Mouse (Mus musculus) G1E (cell line): ENCODE results near the gene Erc2. TPM values are rescaled to one million over a fixed set of nuclear protein-coding genes. Genes with fewer than 3 reads are reported as not detected.

Source experiments
- ATAC-seq: 2 replicates; pipeline ENCODE4 v1.8.0; 2016; ENCODE audit warnings: mild to moderate bottlenecking; ENCODE audit not compliant: insufficient number of reproducible peaks, poor library complexity, low FRiP score, severe bottlenecking; ENCODE audit errors: extremely low read depth
- DNase-seq: peaks from one replicate; pipeline ENCODE4 v3.0.0; 2012; ENCODE audit warnings: low spot score
- H3K27me3 ChIP-seq: 2 replicates; pipeline ENCODE4 v1.6.1; 2012; ENCODE audit warnings: mild to moderate bottlenecking, low read length, inconsistent platforms; ENCODE audit not compliant: insufficient read depth
- H3K36me3 ChIP-seq: replicated peaks from 2 replicates; pipeline ENCODE3; 2012; ENCODE audit warnings: mild to moderate bottlenecking, inconsistent platforms
- H3K4me1 ChIP-seq: 2 replicates; pipeline ENCODE4 v1.6.1; 2012; ENCODE audit warnings: low read depth, low read length, inconsistent platforms, mixed read lengths; ENCODE audit not compliant: insufficient read depth
- H3K4me3 ChIP-seq: 2 replicates; pipeline ENCODE4 v1.5.1; 2012; ENCODE audit warnings: low read depth, mild to moderate bottlenecking, inconsistent platforms, low read length, moderate library complexity, mixed read lengths
- H3K9me3 ChIP-seq: replicated peaks from 2 replicates; pipeline ENCODE4 v1.6.1; 2012; ENCODE audit warnings: inconsistent platforms
- CTCF ChIP-seq: IDR thresholded peaks from 2 replicates; pipeline ENCODE4 v1.5.1; 2012; ENCODE audit warnings: low read depth, low read length, inconsistent platforms, mixed read lengths
- GATA1 ChIP-seq: IDR thresholded peaks from 2 replicates; pipeline ENCODE4 v1.6.1; 2012; ENCODE audit warnings: borderline replicate concordance, low read length, inconsistent platforms, mixed read lengths
- GATA2 ChIP-seq: IDR thresholded peaks from 2 replicates; pipeline ENCODE4 v1.6.1; 2012; ENCODE audit warnings: low read depth, low read length, inconsistent platforms, borderline replicate concordance
- POLR2AphosphoS5 ChIP-seq: IDR thresholded peaks from 2 replicates; pipeline ENCODE4 v1.6.1; 2012; ENCODE audit warnings: low read depth, low read length, inconsistent platforms; ENCODE audit not compliant: insufficient replicate concordance
- TAL1 ChIP-seq: conservative IDR thresholded peaks from 2 replicates; pipeline ENCODE4 v1.6.1; 2012; ENCODE audit warnings: low read depth, low read length, inconsistent platforms, mixed read lengths
- polyA plus RNA-seq: library from polyadenylated mRNA; stranded (reverse); fragments of >175 nt; gene quantifications from 2 replicates; pipeline ENCODE4 v1.2.3, GENCODE M21; 2012
- total RNA-seq, 2 experiments: library from RNA; stranded (forward) in 1 of 2; stranded (reverse) in 1 of 2; fragments of 200-1000 nt in 1 of 2; fragments of >200 nt in 1 of 2; fragmentation: Nextera tagmentation in 1 of 2; gene quantifications; 2 replicates each; pipeline ENCODE4 v1.2.3; 2014 to 2017

Erc2 gene
- total and polyA plus RNA-seq, 3 experiments = 0.49 TPM; not detected in 2

DNA sequence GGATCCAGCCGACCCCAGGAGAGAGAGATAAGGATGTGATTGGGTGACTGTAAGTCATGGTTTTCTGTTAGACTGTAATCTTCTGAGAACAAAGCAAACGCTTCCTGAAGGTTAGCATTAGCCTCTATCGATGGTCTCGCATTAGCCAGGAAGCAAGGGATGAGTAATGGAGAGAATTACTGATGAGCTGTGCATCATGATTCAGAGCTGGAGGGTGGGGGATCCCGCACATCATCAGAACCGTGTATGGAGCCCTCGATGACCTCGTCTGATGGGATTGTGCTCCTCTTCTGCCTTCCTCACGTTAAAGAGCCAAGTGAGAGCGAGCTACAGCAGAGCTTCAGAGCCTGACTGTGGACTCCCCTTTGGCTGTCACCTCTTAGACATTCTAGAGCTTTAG is 6.5 kb downstream of the Erc2 start:
- H3K9me3 ChIP-seq = peaks cover 5% of the 10 kb centered on the region; the same call in 1 of the 2 replicates
- H3K27me3 ChIP-seq = no peaks in the 10 kb centered on the region
- no peak for ATAC-seq

DNA sequence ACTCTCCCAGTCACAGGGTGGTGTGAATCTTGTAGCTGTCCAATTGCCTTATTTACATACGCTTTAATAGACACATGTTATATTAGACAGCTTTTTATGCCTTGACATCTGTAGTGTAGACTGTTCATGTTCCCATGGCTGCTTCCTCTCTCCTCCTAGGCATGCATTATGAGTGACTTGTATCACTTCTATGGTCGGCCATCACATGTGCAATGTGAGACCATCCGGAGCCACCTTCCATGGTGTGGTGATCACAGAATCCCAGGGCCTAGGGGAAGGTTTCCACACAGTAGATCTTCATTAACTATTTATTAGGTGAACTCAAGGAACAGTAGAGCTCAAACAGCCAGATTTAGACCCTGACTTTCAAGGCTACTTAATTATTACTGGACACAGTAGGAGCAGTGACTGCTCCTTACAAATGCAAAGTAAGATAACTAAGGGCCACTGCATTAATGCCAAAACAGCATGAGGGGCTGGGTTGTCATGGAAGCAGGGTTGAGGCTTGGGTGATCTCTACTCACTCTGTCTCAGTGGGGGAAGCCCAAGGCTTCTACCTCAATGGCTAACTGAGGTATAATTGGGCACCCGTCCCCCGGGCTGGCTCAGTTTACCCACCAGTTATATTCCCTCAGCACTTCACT is 7.3 kb downstream of the Erc2 start:
- ATAC-seq (no peak), DNase-seq (no peak)
- H3K27me3 ChIP-seq = no peaks in the 10 kb centered on the region
- H3K9me3 ChIP-seq = 0 out of 2 replicates have a peak, but pooled peaks cover 4% of the 10 kb centered on the region
- H3K4me3 ChIP-seq = no peak overlapping the region
- H3K4me1 ChIP-seq = no peaks in the 10 kb centered on the region
- no peak for TF ChIP-seq POLR2AphosphoS5
- TF ChIP-seq GATA1 = no peak
- TF ChIP-seq TAL1 = no peak
- no peak for TF ChIP-seq CTCF
- TF ChIP-seq GATA2 = no peak
- no peaks in the 10 kb centered on the region for H3K36me3 ChIP-seq

More for the DNA sequence above, 6.5 kb downstream of the Erc2 start:
- TF ChIP-seq GATA2 = no peak
- TF ChIP-seq TAL1 = no peak
- TF ChIP-seq CTCF = no peak
- H3K36me3 ChIP-seq = no peaks in the 10 kb centered on the region
- no peaks in the 10 kb centered on the region for H3K4me1 ChIP-seq
- H3K4me3 ChIP-seq = no peak overlapping the region
- DNase-seq = no peak

DNA sequence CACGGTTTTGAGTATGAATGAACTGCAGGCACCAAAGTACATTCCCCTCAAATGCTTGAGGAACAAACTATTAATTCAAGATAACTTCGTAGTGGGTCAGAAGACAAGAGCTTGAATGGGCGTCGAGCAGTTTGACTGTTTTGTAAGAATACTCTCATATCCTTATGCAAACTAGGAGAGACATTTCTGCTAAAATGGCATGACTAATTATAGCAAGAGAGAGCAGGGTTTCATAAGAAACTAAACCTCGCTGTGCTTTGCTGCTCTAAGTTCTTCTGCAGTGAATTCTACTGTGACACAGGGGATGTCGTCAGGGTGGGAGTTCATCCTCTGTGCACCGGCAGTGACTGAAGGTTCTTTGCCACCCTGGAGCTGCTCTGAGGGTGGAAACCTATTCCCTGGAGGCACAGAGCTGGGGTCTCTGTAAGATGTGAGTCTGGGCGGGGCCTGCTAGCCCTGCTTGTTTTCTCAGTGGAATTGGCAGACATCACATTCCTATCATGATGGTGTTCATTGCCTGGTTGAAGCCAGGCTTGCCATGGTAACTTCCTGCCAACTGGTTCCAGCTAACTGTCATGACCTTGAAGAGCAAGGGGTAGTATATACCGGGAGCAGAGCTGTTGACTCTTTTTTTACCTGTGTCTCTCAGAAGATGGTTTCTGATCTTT is 8.9 kb downstream of the Erc2 start:
- TF ChIP-seq CTCF (no peak), POLR2AphosphoS5 (no peak), TAL1 (no peak), GATA2 (no peak), GATA1 (no peak)
- no peaks in the 10 kb centered on the region for H3K27me3 ChIP-seq
- H3K9me3 ChIP-seq = 0 out of 2 replicates have a peak, but pooled peaks cover 2% of the 10 kb centered on the region
- DNase-seq = no peak
- ATAC-seq = no peak
- no peaks in the 10 kb centered on the region for H3K36me3 ChIP-seq
- no peak overlapping the region for H3K4me3 ChIP-seq
- H3K4me1 ChIP-seq = no peaks in the 10 kb centered on the region

DNA sequence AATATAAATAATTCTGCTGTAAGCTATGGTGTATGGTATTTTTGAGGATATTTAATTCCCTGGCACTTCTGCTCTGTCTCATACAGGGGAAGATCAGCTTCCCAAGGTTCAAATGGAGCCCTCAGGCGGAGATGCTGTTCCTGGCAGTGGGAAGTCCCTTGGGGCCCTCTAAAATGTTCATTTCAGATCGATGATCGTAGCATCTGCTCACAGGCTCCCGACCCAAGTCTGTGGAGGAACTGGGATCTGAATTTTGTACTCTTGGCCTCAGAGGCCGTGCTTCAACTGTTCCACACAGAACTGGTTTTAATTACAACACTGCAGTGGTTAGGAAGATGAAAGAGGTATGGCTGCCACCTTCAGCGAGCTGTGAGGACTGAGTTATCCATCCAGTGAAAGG is 12.5 kb downstream of the Erc2 start:
- Histone ChIP-seq H3K9me3 (peaks cover 2% of the 10 kb centered on the region; the same call in 1 of the 2 replicates), H3K4me1 (no peaks in the 10 kb centered on the region), H3K36me3 (no peaks in the 10 kb centered on the region), H3K4me3 (no peak overlapping the region), H3K27me3 (no peaks in the 10 kb centered on the region)
- no peak for TF ChIP-seq GATA2
- TF ChIP-seq CTCF = no peak
- TF ChIP-seq TAL1 = no peak
- no peak for TF ChIP-seq POLR2AphosphoS5
- no peak for TF ChIP-seq GATA1
- no peak for DNase-seq
- no peak for ATAC-seq

DNA sequence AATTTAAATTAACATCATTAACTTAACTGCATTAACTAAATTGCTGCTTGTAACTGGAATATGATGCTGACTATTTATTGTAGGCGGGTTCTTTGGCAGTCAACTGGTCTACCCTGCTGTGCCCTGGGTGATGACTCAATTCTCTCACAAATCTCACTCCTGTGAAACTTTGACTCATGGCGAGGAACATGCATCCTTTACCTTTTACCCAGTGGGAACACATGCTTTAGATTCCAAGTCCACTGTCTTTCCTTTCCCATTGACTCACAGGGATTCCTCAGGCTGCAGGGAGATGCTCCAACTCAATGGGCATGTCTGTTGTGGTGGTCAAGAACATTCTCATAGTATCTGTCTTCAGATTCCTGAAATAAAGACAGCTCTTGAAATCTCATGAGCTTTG is 14.3 kb downstream of the Erc2 start:
- H3K9me3 ChIP-seq = no peaks in the 10 kb centered on the region; the same call in 1 of the 2 replicates
- H3K4me1 ChIP-seq = no peaks in the 10 kb centered on the region
- no peaks in the 10 kb centered on the region for H3K27me3 ChIP-seq
- no peak for ATAC-seq
- DNase-seq = no peak
- H3K4me3 ChIP-seq = no peak overlapping the region
- TF ChIP-seq GATA2 (no peak), TAL1 (no peak), CTCF (no peak), GATA1 (no peak), POLR2AphosphoS5 (no peak)
- H3K36me3 ChIP-seq = no peaks in the 10 kb centered on the region

DNA sequence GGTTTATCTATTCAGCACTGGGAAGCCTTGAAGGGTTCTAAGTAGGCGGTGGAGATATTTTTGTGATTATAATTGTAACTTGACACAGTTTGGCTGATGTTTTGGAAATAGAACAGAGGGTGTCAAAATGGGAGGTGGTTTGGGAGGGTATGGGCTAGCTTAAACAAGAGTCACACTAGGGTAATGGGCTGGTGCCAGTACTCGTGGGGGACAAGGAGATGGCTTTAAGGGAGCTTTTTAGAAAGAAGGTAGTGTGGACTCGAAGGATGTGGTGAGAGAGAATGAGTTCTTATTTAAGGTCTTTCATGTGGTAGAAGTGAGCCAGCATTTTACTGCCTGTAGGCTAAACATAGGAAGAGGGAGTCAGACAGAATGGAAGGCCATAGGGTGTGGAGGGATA is 19.2 kb downstream of the Erc2 start:
- no peak for DNase-seq
- no peak overlapping the region for H3K4me3 ChIP-seq
- no peaks in the 10 kb centered on the region for H3K27me3 ChIP-seq
- no peaks in the 10 kb centered on the region; the same call in 1 of the 2 replicates for H3K9me3 ChIP-seq
- no peak for ATAC-seq
- H3K4me1 ChIP-seq = no peaks in the 10 kb centered on the region
- TF ChIP-seq CTCF = no peak
- no peak for TF ChIP-seq GATA2
- no peak for TF ChIP-seq POLR2AphosphoS5
- TF ChIP-seq TAL1 = no peak
- no peaks in the 10 kb centered on the region for H3K36me3 ChIP-seq

DNA sequence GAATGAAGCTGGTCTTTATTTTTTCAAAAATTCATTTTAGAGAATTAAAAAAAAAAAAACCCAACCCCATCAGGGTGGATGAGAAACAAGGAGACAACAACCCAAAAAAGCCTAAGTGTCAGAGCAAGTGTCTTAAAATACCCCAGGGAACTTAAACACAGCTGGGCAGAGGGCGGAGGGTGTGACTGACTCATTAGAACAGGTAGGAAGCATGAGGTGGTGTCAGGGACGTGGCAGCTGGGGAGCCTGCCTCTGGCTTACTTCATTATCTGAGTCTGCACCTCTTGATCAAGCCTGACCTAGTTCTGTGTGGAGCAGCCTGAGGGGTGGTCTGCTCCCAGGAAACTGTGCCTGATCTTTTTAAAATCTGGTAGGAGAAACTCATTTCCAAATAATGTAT is 20.8 kb downstream of the Erc2 start:
- no peak for ATAC-seq
- H3K27me3 ChIP-seq = no peaks in the 10 kb centered on the region
- DNase-seq = no peak
- H3K4me1 ChIP-seq = no peaks in the 10 kb centered on the region
- H3K9me3 ChIP-seq = no peaks in the 10 kb centered on the region; the same call in 1 of the 2 replicates
- H3K4me3 ChIP-seq = no peak overlapping the region
- TF ChIP-seq POLR2AphosphoS5 (no peak), TAL1 (no peak)
- H3K36me3 ChIP-seq = no peaks in the 10 kb centered on the region
